Mouse (Mus musculus) monocyte, adult 2 months (primary cell): ENCODE data around the gene Brd2.
"Not testable (repeated sequence)": the region's sequence is repeated elsewhere in the genome, so short reads cannot be mapped to it uniquely, and the experiment has no call there.

Experiments
- DNase-seq, 2 experiments: peaks; one replicate each; pipeline ENCODE4 v3.0.0; 2022; ENCODE audit warnings: low spot score in 2 of 2, low read depth in 1 of 2

Brd2 gene

GRCm38 (mm10) chr17:34122188-34122984, at the start of gene Brd2:
Gene Brd2 (minus strand): TSS chr17:34122634.
- DNase-seq: peak; percentile 82 to 94

DNA sequence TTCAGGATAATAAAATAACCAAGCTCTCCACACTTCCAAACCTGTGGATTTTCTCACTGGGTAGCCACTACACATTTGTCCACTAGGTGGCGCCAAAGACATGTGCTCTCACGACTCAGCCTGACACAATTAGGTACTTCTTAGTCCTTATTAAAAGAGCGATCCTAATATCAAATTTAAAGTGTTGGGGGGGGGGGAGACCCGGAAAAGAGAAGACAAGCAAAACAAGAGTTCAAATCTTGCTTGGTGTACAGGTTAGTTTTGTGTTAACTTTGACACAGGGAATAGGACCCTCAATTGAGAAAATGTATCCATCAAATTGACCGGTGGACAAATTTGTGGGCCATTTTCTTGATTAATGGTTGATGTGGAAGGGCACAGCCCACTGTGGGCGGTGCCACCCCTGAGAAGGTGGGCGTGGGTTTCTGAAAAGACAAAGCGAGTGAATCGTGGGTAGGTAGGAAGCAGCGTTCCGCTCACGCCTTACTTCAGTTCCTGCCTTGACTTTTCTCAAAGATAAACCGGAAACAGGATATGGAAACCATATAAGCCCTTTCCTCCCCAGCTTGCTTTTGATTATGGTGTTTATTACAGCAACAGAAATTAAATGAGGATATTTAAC, 48.6 kb upstream of the Brd2 start:
- peak in 1 of 2 experiments; percentile 69 for DNase-seq

DNA sequence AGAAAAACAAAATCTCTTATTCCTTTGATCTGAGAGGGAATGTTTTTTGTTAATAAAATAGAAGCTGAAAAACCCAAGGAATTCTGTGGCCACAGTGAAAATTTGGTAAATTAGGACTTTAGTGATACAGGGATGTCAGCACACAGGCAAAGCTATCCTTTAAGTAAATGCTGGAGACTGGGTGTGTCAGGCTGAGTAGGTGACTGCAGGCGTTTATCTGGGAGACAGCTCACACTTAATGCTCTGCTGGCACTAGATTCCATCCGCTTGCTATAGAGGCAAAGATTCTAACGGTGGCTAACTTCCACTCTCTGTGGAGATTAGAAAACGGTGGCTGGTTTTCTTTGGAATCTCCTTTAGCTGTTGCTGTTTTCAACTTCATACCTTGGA, 48.0 kb upstream of the Brd2 start:
- no peak for DNase-seq

GRCm38 (mm10) chr17:34169279-34169678, 46.8 kb upstream of the Brd2 start:
- DNase-seq: peak in 1 of 2 experiments; percentile 35

DNA sequence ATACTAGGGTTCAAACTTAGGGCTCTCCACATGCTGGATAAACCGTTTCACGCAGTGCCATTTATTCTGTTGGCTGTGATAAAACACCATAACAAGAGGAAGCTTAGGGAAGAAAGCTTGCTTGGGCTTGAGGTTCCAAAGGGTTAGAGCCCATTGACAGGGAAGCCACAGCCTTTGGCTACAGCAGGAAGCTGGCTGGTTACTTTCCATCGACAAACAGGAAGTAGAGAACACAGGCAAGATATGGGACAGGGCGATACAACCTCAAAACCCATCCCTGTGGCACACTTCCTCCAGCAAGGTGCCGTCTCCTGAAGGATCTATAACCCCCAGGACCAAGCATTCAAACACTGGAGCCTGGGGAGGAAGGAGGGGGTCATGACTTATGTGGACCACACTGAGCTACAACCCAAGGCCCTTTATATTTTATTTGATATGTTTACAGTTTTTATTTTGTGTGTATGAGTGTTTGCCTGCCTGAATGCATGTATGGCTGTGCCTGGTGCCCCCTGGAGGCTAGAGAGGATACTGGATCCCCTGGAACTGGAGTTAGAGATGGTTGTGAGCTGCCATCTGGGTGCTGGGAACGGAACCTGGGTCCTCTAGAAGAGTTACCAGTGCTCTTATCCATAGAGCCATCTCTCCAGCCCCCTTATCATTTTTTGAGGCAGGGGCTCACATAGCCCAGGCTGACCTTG, 42.7 kb upstream of the Brd2 start:
- no peak for DNase-seq

DNA sequence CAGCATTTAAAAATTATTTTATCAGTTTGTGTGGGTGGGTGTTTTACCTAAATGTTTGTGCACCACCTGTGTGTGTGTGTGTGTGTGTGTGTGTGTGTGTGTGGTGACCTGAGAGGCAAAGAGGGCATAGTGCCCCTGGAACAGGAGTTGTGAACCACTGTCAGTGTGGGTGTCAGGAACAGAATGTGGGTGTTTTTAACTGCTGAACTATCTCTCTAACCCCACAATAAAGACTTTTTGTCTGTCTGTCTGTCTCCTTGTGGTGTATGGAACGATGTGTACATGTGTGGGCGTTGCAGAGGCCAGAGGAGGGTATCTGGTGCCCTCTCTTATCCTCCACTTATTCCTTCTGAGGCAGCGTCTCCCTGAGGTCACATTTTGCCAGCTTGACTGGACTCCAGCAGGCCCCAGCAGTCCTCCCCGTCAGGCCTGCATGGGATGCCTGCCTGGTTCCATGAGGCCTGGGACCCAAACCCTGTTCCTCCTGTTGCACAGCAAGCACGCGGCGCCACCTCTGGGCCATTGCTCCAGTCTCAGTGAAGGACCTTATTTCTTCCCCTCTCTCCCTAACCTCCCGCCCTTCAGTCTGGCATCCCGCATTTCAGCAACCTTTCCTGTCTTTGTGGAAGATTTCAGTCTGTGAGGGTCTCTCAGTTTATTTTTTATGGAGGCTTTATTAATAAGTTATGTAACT, 41.9 kb upstream of the Brd2 start:
- no peak for DNase-seq

DNA sequence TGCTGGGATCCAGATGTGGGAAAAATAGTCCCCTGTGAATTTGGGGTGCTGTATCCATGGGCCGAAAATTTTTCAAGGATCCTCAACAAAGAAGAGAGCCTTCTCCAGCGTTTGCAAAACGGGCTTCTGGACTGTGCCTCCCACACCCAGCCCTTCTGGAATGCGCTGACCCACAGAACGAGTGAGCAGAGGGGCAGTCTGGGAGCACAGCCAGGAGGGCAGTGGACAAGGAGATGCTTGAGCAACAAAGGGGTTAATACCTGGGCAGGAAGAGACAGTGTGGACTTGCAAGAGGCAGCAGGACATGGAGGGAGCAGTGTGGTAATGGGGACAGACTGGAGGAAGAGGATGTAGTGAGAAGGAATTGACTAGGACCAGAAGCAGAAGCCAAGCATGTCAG, 33.1 kb upstream of the Brd2 start:
- no peak for DNase-seq

GRCm38 (mm10) chr17:34152923-34153322, 30.5 kb upstream of the Brd2 start, which contains the start of gene H2-DMb1:
Gene H2-DMb1 (plus strand): TSS chr17:34153072.
- peak in 1 of 2 experiments; percentile 50 for DNase-seq

GRCm38 (mm10) chr17:34144960-34145371, 22.5 kb upstream of the Brd2 start:
- DNase-seq: no peak

- DNase-seq: not testable (repeated sequence)
Observed at GRCm38 (mm10) chr17:34144221-34144620, 21.8 kb upstream of the Brd2 start.

GRCm38 (mm10) chr17:34143461-34143860, 21.0 kb upstream of the Brd2 start:
- no peak for DNase-seq

DNA sequence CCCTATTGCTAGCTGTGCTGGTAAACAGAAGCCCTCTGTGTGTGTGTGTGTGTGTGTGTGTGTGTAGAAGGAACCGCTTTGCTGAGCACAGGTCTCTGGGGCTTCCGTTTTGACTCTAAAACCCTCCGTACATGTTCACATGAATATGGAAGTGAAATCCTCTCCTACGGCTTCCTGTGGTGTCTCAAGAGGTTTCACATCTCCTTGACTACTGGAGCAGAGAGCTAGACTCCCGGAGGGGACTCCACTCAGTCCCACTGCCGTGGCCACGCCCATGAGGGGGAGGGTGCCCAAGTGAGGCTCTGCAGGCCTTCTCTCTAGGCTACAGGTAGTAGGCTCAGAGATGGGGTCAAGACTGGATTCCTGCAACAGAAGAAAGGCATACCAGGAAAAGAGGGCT, 20.6 kb upstream of the Brd2 start, which contains the start of gene H2-DMb2:
TSS of gene H2-DMb2 (plus strand) at position 275 of the 400 bp plus-strand sequence.
- DNase-seq: peak; percentile 76 to 82

- DNase-seq: no peak
Observed at GRCm38 (mm10) chr17:34142456-34143010, 20.1 kb upstream of the Brd2 start.

GRCm38 (mm10) chr17:34141448-34141847, 19.0 kb upstream of the Brd2 start:
- DNase-seq: no peak

- DNase-seq: no peak
Observed at GRCm38 (mm10) chr17:34140240-34140639, 17.8 kb upstream of the Brd2 start.

DNA sequence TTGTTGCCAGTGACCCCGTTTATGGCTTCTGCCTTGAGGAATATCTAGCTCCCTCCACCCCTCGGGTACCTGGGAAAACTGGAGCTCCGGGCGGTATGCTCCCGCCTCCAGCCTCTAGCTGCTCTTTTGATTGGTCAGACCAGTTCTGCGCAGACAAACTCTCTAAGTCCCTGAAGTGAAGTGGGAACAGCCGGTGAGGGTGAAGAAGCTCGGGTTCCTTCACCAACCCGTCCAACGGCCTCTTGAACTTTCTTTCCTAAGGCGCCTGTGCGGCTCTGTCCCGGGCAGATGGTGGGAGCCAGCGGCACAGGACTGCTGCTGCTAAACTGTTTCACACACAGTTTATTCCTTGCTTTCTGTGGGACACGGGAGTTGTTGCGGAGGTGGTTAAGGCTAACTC, 17.0 kb upstream of the Brd2 start:
- DNase-seq: no peak

- no peak for DNase-seq
Observed at GRCm38 (mm10) chr17:34138655-34139054, 16.2 kb upstream of the Brd2 start.

DNA sequence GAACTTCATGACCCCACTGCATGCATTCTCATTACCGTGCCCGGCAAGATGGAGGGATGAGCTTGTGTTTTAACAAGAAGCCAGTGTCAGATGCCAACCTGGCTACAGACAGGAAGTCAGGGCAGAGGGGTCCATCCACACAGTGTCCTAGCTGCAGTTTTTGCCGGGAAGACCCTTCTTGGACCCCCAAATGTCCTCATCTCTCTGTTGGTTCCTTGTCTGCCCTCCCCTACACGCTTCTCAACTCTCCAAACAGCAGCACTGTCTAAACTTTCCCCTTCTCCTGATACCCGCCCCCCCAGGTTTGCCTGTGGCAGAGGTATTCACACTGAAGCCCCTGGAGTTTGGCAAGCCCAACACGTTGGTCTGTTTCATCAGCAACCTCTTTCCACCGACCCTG, 15.2 kb upstream of the Brd2 start:
- DNase-seq: no peak

DNA sequence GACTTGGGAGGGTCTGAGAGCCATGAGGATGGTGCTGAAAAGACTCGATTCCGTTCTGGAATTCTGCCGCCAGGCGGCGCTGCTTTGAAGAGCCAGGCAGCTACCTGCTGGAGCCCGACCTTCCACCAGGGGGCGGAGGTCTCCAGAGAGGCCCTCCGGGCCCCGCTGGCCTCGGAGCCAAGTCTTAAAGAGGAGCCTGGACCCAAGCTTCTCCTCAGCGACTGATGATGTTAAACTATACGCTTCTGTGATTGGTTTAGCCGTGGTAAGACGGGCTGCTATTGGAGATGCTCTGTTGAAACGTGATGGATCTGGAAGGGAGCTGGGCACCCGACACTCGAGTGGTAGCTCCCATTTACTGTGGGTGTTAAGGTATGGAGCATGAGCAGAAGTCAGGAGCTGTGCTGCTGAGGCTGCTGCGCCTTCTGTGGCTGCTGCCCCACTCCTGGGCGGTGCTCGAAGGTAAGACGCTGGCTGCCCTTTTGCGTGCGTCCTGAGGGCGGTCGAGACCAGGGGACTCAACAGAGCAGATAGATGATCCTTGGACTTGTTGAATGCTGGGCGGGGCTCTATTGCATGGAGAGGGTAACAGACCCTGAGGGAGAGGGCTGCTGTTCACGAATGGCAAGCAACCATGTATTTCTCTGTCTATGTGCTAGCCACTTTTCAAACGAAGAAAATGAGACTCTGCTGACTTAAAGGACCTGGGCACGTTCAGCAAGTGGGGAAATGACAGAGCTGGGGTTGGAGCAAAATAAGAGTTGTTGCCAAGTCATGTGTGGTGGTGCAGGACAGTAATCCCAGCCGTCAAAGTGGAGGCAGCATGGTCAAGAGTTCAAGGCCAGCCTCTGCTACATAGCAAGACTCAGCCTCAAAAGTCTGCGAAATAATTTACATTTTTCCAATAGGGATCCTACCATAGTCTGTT, 13.1 kb upstream of the Brd2 start:
- DNase-seq: peak; percentile 95 to 98

DNA sequence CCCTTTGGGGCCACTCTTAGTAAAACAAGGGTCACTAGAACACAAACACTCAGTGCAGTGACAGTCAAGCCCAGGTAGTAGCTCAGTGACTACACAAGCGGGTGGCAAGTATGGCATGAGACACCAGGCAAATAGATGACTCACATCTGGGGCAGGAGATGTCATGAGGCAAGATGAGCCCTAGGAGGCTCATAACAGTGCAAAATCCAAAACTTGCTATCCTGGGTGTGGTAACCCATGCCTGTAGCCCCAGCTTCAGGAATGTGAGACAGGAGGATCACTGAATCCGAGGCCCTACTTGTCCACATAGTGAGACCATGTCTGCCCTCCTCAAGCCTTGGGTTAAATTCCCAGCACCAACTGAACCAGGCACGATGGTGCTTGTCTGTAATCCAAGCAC, 12.0 kb upstream of the Brd2 start:
- no peak for DNase-seq
